Mouse (Mus musculus) lung, postnatal 14 days (tissue): ENCODE data around the gene Plcl1.

ENCODE experiments used
- DNase-seq: peaks from one replicate; pipeline ENCODE4 v3.0.0; 2021

Plcl1 gene

GRCm38 (mm10) chr1:55618617-55619286 is 213.0 kb downstream of the Plcl1 start:
- DNase-seq = peak; percentile 1

GRCm38 (mm10) chr1:55631496-55631895 is 225.8 kb downstream of the Plcl1 start:
- DNase-seq = no peak

GRCm38 (mm10) chr1:55632024-55632423 is 226.3 kb downstream of the Plcl1 start:
- no peak for DNase-seq

GRCm38 (mm10) chr1:55633326-55633725 is 227.6 kb downstream of the Plcl1 start:
- no peak for DNase-seq

GRCm38 (mm10) chr1:55659518-55660210 is 253.9 kb downstream of the Plcl1 start:
- DNase-seq = no peak

GRCm38 (mm10) chr1:55661381-55661780 is 255.7 kb downstream of the Plcl1 start:
- DNase-seq = no peak

DNA sequence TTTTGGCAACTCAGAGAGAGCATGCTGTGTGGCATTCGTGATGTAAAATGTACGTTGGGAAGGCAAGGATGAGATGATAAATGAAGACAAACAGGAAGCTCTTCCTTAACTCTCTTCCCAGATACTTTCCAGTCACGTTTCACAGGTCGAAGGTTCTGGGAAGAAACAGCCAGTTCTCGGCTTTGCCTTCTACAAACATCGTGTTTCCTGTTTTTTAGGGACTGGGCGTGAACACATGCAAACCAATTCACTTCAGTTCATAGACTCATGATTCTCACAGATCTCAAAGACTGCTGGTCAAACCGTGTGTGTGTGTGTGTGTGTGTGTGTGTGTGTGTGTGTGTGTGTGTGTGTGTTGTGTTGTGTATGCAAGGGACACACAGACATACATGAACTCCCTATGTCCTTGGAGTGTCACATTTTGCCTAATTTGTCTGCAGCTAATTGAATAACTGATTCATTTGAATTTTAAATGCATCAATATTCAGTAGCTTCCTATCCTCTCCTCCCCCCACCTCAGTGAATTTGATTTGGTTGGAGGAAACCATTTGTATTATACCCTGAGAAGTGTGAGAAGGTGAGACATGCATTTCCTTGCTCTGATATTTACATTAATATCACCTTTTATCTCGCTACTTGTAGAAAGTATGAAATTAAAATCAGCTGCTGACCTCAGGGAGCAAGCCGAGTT is 259.6 kb downstream of the Plcl1 start:
- DNase-seq = no peak

DNA sequence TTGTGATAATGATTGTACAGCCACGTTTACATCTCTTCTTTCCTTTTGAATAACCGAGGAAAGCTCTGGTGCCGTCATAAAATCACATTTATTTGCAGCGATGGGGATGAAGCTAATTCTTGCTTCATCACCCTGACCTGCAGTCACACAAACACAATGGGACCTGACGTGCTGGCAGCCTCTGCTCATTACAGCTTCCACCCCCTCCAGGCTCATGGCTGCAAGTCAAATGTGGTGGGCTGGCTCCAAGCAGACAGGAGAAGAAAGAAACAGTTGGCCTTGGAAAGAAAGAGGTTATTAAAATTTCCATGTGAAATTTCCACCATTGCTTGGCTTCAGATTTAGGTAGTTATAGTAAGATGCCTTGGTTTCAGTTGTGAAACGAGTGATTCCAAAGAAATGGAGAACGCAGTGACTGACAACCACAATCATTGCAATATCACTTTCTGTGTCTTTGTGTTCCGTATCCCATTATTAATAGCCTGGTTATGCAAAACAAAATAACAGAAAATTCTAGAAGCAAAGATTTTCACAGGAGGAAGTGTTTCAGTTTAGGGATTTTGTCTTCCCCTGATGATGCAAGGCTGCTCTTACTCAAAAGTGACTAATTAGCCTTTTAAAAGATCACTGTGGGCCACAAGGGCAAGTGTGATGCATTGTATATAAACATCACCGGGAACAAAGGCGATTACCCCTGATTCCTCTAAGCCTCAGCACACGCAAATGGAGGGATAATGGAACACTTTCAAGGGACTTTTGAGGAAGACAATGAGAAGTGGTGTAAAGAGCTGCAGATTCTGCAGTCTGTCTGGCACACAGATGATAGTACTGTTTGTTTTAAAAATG is 260.3 kb downstream of the Plcl1 start:
- DNase-seq = no peak

- no peak for DNase-seq
Measured at GRCm38 (mm10) chr1:55666798-55667197, 261.1 kb downstream of the Plcl1 start.

- no peak for DNase-seq
Measured at GRCm38 (mm10) chr1:55668622-55669237, 263.0 kb downstream of the Plcl1 start.

DNA sequence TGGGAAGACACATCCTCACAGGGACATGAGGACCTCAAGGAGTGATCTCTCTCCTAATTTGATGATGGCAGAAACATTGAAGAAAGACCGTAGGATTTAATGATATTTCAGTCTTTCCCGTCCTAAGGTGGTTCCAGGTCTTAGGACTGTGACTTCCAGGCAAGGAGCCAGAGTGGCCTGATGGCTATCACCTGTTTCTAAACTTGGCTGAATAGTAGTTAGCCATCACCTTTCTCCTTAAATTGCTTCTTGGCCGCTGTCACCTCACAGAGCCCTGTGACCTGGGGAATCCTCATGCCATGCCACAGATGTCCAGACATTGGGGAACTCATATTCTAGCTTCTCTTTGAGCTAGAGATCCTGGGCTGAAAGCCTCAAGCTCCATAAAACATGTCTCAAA is 277.0 kb downstream of the Plcl1 start:
- no peak for DNase-seq

DNA sequence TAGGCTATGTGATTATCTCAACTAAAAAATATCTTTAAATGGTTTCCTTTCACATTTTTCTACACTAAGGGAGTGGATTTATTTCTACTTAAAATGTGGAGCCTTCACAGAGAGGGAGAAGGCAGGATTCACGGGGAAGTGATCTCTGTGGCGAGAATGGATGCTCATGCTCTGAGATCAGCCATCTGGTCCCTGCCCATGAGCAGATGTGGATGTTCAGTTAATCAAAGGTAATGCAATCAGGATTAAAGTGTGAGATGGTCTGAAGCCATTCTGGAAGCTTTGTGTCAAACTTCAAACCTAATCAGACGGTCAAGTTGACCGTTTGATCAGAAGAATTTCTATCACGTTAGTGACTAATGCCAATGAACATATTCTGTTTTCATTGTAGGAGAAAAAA is 280.5 kb downstream of the Plcl1 start:
- no peak for DNase-seq

GRCm38 (mm10) chr1:55693636-55694220 is 288.0 kb downstream of the Plcl1 start:
- no peak for DNase-seq

- DNase-seq = no peak
Measured at GRCm38 (mm10) chr1:55696206-55696605, 290.5 kb downstream of the Plcl1 start.

DNA sequence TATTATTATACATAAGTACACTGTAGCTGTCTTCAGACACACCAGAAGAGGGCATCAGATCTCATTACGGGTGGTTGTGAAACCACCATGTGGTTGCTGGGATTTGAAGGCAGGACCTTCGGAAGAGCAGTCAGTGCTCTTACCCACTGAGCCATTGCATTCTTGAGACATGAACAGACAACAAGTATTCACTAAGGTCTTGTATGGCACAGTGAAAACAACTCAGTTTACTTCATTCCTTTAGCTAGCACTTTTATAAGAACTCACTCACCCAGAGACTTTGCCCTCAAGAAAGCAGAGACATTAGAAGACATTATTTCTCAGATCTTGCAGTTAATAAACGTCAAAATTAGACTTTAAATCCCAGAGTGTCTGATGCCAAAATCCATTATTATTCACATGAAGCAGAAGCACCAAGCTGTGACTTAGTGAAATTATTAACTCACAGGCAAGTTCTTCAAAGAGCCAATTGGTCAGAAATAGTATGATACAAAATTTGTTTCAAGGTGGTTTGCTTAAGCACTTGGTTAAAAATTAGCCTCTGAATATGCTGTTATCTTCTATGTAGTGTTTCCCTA is 293.8 kb downstream of the Plcl1 start:
- no peak for DNase-seq

GRCm38 (mm10) chr1:55700016-55700415 is 294.3 kb downstream of the Plcl1 start:
- DNase-seq = no peak

- no peak for DNase-seq
Measured at GRCm38 (mm10) chr1:55700726-55701125, 295.0 kb downstream of the Plcl1 start.

DNA sequence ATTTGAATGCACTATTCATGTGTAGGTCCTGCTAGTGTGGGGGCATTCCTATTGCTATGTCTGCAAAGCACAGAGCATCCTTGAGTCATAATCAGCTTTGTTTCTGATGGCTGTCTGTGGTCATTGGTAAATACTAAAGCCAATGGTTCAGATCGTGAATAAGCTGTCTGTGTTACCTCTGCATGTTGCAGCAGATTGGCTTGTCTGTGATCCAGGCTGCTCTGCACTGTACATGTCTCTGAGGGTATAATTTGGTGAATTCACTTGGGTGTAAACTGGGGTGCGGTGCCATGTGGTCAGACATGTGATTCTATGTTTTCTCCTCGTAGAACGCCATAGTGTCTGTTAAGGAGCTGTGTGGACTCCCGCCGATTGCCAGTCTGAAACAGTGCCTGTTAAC is 295.9 kb downstream of the Plcl1 start:
- no peak for DNase-seq

DNA sequence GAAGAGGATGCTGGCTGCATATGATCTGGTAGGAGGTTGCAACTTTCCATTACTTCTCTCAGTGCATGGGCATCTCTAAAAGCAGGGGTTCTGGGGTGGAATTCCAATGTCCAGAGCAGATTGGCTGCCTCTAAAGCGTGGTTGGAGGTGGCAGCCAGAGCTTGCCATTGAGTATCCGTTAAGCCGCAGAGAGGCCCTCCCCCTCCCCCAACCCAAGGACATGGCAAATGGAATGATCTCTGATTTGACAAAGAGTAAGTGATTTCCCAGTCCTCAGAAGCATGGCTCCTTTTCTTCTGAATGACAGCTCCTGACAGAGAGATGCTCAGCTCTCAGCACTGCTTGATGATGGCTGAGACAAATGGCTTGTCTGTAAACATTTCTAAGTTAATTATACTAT is 296.4 kb downstream of the Plcl1 start:
- DNase-seq = no peak

DNA sequence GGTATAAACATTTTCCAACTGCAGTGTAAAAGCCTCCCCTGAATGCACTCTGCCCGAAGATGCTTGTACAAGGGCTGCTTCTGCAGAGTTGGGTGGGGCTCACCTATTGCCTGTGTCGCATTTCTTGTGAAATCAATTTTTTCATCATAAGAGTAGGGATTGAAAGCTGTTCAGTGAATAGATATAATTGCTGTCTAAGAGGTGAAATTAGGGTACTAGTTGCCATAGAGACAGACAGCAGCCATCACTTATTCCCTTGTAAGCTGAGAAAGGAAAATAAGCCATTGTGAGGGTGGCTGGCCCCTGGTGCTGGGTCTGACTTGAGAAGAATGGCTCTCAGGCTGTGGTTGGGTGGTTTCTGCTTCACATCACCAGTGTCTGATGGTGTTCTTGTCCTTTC is 299.0 kb downstream of the Plcl1 start:
- no peak for DNase-seq

- no peak for DNase-seq
Measured at GRCm38 (mm10) chr1:55705173-55705572, 299.5 kb downstream of the Plcl1 start.

DNA sequence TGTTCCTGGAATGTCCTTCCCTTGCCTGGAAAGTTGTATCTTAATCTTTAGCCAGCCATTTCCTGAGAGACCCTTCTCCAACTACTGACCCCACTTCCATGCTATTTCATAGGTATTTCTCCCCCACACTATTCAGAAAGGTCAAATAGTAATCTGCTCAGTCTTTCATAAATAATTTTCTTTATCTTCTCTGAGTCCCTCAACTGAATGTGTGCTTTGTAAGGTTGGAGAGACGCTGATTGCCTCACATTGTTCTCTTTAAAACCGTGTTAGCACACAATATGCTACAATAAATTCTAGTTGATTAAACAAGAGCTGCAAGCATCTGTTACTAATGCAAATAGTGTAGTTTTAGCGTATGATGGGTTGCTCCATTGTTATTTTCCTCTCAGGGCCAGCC is 300.0 kb downstream of the Plcl1 start:
- DNase-seq = no peak
